Mouse (Mus musculus) testis, postnatal 14 days (tissue): Measurements from ENCODE around the gene Minpp1.
"Not testable (repeated sequence)": the region's sequence is repeated elsewhere in the genome, so short reads cannot be mapped to it uniquely, and the experiment has no call there.

Source experiments
- DNase-seq: peaks from one replicate; pipeline ENCODE4 v3.0.0; 2021; ENCODE audit warnings: low spot score

Gene Minpp1

DNA sequence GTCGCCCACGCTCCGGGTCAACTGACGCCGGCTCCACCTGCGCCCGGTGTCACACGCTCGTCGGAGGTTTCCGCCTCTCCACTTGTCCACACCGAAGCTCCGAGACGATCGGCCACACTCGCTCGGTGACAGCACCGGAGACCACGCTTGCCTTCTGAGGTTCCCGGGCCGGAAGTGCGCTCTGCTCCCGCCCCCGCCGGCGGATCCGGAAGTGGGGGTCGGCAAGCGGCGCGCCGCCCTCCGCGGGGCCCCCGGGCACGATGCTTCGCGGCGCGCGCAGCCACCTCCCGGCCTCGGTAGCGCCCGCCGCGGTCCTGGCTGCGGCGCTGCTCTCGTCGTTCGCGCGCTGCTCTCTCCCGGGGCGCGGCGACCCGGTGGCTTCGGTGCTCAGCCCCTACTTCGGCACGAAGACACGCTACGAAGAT lies at the start of gene Minpp1:
Minpp1 (plus strand) TSS at position 89 of the 425 bp plus-strand sequence.
- DNase-seq = peak; percentile 86

- DNase-seq = no peak
Observed at GRCm38 (mm10) chr19:32439356-32439755, 46.2 kb upstream of the Minpp1 start.

DNA sequence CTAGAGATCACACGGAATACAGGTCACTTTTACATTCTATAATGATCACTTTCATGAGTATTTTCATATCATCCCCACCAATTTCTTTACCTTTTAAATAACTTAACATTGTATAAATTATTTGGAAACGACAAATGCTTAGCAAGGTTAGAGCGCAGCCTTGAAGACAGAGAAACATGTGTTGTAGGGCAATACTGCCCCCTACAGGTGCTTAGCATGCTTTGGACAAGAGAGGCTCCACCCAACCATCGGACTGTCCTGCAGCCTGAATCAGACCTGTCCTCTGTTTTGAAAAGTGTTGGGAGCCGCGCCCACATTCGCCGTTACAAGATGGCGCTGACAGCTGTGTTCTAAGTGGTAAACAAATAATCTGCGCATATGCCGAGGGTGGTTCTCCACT lies 44.0 kb upstream of the Minpp1 start:
- no peak for DNase-seq

GRCm38 (mm10) chr19:32448931-32449330 lies 36.6 kb upstream of the Minpp1 start:
- no peak for DNase-seq

- DNase-seq = no peak
Observed at GRCm38 (mm10) chr19:32452231-32452630, 33.3 kb upstream of the Minpp1 start.

- DNase-seq = no peak
Observed at GRCm38 (mm10) chr19:32456744-32457143, 28.8 kb upstream of the Minpp1 start.

DNA sequence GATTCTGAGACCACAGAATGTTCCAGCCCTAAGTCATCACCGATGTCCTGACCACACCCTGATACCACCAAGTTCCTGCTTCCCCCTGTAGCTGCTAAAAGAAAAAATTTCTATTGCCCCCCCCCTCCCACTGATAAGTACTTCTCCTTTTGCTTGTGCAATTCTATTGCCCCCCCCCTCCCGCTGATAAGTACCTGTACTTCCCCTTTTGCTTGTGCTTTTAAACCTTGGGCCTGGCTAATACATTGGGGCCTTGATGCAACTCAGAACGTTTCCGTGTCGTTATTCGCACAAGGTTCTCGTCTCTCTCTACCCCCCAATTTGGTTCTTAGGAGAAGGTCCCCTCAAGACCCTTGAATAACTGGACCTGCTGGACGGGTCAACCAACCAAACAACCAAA lies 27.9 kb upstream of the Minpp1 start:
- DNase-seq = not testable (repeated sequence)

GRCm38 (mm10) chr19:32463037-32463436 lies 22.5 kb upstream of the Minpp1 start:
- no peak for DNase-seq

DNA sequence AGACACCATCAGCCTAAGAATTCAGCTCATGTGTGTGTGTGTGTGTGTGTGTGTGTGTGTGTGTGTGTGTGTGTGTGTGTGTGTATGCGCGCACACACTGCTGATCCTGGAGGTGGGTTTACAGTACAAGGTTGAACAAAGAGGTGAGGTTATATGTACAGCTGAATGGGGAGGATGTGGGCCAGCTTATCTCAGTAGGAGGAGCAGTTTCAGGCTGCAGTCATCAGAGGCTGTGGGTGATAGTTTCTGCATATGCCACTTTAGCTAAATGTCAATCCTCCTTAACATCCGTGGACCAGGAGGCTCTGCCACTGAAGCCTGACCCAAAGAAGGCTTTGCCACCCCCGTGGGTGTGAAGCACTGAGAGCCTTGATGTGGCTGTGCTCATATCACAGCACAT lies 20.3 kb upstream of the Minpp1 start:
- no peak for DNase-seq

DNA sequence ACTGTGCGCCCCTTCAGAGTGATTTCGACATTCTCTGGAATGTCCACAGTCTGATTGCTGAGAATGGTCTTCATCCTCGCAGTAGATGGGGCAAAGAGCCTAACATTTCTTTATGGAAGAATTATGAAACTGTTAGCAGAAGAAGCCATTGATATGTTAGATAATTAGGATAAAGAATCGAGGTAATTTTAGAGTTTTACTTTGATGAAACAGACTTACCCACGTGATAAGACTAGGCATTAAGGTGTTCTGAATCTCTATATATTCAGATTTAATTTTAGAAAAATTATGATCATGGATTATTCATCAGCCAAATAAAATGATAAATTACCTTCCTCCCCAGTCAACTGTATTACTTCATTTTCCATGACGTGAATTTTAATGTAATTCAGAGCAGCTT lies 19.1 kb upstream of the Minpp1 start, which contains the start of gene Rpl9-ps6:
Rpl9-ps6 (minus strand) TSS at position 101 of the 400 bp plus-strand sequence.
- DNase-seq = no peak

DNA sequence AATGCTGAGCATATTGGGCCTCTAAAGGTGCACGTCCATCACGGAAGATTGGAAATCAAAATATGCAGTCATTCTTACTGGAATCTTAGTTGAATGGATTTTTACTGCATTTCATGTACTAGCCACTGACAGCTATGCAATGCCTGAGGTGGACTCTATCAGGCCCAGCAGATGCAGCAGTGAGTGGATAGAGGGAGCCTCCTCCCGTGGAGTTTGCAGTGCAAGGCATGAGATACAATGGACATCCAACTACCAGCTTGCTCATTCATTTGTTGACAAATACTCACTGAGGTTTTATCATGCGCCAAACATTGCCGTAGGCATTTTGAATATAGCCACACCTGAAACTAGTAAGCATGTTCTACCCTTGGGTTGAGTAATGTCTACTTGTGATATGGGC lies 18.2 kb upstream of the Minpp1 start:
- no peak for DNase-seq

- DNase-seq = no peak
Observed at GRCm38 (mm10) chr19:32470059-32470497, 15.5 kb upstream of the Minpp1 start.

DNA sequence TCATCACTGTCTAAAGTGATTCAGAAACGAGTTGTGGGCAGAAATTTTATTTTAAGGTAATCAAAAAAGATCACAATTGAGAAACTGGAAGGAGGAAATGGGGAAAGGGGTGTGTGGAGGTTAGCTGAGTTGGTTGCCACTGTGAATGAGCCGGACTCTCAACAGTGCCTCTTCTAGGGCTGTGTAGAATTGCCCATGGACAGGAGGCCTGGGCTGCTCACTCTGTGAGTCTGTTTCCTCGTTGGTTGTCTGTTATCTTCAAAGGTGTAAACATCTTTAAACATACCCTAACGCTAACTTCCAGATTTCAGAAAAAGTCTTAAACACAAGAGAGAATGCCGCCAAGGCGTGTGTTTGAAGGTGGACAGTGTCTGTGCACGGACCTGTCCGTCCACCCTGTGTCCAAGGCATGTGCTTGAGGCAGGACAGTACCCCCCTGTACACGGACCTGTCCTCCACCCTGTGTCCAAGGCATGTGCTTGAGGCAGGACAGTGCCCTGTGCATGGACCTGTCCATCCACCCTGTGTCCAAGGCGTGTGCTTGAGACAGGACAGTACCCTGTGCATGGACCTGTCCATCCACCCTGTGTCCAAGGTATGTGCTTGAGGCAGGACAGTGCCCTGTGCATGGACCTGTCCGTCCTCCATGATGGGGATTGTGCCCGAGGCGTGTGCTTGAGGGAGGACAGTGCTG lies 14.9 kb upstream of the Minpp1 start:
- DNase-seq = no peak

GRCm38 (mm10) chr19:32476016-32476711 lies 9.4 kb upstream of the Minpp1 start:
- peak; percentile 44 for DNase-seq

- no peak for DNase-seq
Observed at GRCm38 (mm10) chr19:32476712-32477052, 8.9 kb upstream of the Minpp1 start.

DNA sequence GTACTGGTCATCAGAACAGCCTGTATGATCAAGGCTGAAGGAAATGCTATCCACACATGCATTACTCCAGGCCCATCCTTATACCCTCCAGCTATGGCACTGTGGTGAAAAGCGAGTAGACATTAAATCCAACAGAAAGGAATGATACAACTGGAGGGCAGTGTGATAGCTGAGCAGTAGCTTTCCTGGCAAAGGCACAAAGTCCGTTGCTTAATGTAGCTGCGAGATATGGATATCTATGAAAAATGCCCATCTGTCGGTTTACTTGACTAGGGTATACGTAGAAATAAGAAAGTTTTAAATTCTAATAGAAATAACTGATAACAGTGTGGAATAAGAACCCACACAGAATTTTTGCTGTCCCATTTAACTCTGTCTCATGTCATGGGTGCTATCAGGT lies 5.3 kb upstream of the Minpp1 start:
- DNase-seq = no peak

GRCm38 (mm10) chr19:32480791-32481442 lies 4.7 kb upstream of the Minpp1 start:
- no peak for DNase-seq

DNA sequence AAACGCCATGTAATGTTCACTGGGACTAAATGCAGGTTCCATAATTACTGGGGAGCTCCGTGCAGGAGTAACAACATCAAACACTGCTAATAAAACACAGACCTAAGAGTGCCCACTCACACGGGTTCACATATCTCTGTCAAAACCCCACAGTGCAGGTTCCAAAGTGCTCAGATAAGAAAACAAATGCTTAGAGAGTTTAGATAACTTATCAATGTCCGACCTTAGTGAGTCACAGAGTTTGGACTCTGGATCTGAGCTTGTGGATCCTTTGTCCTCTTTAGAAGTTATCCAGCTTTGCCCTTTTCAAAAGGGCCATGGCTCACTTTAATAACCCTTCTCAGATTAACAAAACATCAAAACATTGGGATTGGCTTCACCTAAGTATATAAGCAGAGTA lies 4.1 kb upstream of the Minpp1 start:
- DNase-seq = no peak

DNA sequence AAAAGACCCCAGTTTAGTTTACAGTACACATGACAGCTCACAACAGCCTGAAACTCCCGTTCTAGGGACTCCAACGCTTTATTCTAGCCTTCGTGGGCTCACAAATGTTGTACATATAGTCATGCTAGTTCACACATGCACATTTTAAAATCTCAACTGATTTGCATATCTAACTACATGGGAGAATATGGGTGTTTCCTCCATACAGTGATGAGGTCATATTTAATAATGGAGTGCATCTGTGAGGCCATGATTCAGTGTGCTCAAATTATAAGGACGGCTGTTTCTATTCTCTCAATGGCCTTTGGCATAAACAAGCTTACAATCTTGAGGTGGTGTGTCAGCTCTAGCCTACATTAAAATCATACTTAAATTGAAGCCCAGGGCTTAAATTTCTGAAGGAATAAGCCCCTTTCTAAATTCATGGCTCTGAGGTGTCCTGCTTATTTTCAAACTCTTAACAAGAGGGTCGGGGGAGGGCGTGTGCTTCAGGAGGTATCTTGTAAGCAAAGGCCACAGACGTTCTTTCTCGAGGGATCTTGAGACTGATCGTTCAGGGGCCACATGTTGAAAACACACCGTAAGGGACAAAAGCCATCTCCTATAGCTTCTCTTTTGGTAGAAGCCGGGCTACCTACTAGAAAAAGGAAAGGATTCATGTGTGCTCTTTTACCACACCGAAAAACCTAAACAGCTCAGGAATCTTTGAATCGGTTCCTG lies 468 bp upstream of the Minpp1 start:
- no peak for DNase-seq

DNA sequence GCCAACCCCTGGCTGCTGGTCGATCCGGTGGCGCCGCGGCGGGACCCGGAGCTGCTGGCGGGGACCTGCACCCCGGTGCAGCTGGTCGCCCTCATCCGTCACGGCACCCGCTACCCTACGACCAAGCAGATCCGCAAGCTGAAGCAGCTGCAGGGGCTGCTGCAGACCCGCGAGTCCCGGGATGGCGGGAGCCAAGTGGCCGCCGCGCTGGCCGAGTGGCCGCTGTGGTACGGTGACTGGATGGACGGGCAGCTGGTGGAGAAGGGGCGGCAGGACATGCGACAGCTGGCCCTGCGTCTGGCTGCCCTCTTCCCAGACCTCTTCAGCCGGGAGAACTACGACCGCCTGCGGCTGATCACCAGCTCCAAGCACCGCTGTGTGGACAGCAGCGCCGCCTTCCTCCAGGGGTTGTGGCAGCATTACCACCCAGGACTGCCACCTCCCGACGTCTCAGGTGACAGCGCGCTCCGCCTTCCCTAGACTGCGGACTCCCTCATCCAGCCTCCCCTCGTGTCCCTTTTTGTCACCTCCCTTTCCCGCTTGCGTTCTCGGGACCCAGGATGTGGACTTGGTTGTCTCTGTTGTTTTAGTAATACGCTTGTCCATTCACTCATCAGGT lies 646 bp downstream of the Minpp1 start:
- peak; percentile 63 for DNase-seq

- DNase-seq = no peak
Observed at GRCm38 (mm10) chr19:32487595-32488255, 2.2 kb downstream of the Minpp1 start.
